Mouse (Mus musculus) thymus, postnatal 0 days (tissue): ENCODE data around the gene Tmem229a. TPM values are rescaled to one million over a fixed set of nuclear protein-coding genes. Genes with fewer than 3 reads are reported as not detected.

Experiments
- DNase-seq: peaks from one replicate; pipeline ENCODE4 v3.0.0-alpha.2; 2015; ENCODE audit warnings: low spot score
- polyA plus RNA-seq: library from polyadenylated mRNA; unstranded; fragments of >200 nt; fragmentation: Nextera tagmentation; extraction: Ambion mirVana; gene quantifications from 2 replicates; pipeline ENCODE4 v1.2.1, GENCODE M21; 2015

The Tmem229a gene
- polyA plus RNA-seq: 0.13 and 0.15 TPM in 2 replicates

GRCm38 (mm10) chr6:24955946-24956585 lies at the start of gene Tmem229a:
Tmem229a (minus strand) TSS chr6:24956297.
- no peak for DNase-seq

GRCm38 (mm10) chr6:24993754-24994153 lies 37.7 kb upstream of the Tmem229a start:
- no peak for DNase-seq

- no peak for DNase-seq
Measured at GRCm38 (mm10) chr6:24989836-24990235, 33.7 kb upstream of the Tmem229a start.

- DNase-seq: no peak
Measured at GRCm38 (mm10) chr6:24976176-24976575, 20.1 kb upstream of the Tmem229a start.

GRCm38 (mm10) chr6:24968471-24969223 lies 12.6 kb upstream of the Tmem229a start:
- DNase-seq: no peak

- DNase-seq: no peak
Measured at GRCm38 (mm10) chr6:24967726-24968125, 11.6 kb upstream of the Tmem229a start.

GRCm38 (mm10) chr6:24966010-24966682 lies 10.0 kb upstream of the Tmem229a start:
- DNase-seq: no peak

- no peak for DNase-seq
Measured at GRCm38 (mm10) chr6:24963754-24964153, 7.7 kb upstream of the Tmem229a start.

- DNase-seq: no peak
Measured at GRCm38 (mm10) chr6:24956586-24956973, 483 bp upstream of the Tmem229a start.

- DNase-seq: no peak
Measured at GRCm38 (mm10) chr6:24955131-24955945, 759 bp downstream of the Tmem229a start.

- no peak for DNase-seq
Measured at GRCm38 (mm10) chr6:24954126-24954525, 2.0 kb downstream of the Tmem229a start.

GRCm38 (mm10) chr6:24952341-24952740 lies 3.8 kb downstream of the Tmem229a start:
- DNase-seq: no peak

GRCm38 (mm10) chr6:24950669-24951068 lies 5.4 kb downstream of the Tmem229a start:
- DNase-seq: no peak

- DNase-seq: no peak
Measured at GRCm38 (mm10) chr6:24925076-24925785, 30.9 kb downstream of the Tmem229a start.

GRCm38 (mm10) chr6:24913591-24913990 lies 42.5 kb downstream of the Tmem229a start:
- no peak for DNase-seq

- no peak for DNase-seq
Measured at GRCm38 (mm10) chr6:24910728-24911105, 45.4 kb downstream of the Tmem229a start.

- DNase-seq: no peak
Measured at GRCm38 (mm10) chr6:24910016-24910727, 45.9 kb downstream of the Tmem229a start.

- DNase-seq: no peak
Measured at GRCm38 (mm10) chr6:24907824-24908223, 48.3 kb downstream of the Tmem229a start.

GRCm38 (mm10) chr6:24905101-24905500 lies 51.0 kb downstream of the Tmem229a start:
- no peak for DNase-seq
